Mouse (Mus musculus): ENCODE measurements around the gene Prl3a1. TPM values are rescaled to one million over a fixed set of nuclear protein-coding genes. Genes with fewer than 3 reads are reported as not detected.

Gene Prl3a1
- total RNA-seq (2021): not detected
- long read RNA-seq, experiment 1: 0 reads
- long read RNA-seq, experiment 2: 0 reads

DNA sequence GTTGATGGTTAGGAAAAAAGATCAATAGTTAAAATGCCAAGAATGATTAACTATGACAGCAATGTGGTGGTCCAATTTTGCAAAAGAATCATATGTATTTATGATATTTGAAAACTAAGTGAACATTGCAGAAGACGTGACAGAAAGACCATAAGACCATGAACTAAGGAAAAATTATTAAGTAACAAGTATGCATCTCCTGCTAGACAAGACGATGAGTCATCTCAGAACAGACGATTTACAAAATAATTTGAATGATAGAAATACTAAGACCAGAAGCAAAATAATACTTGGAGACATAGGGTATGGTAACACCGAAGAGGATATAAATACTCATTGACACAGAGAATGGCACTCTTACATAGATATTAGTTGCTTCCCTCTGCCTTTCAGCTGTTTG lies at the start of gene Prl3a1:
Gene Prl3a1, plus strand, starts transcription at position 301 of the 400 bp plus-strand sequence.
- Histone ChIP-seq H3K4me3 (no peak within 1 kb of the TSS), H3K27ac (no peak within 1 kb of the TSS)
- DNase-seq (ENCODE audit: low spot score in 2 of 2): no peak
- TF ChIP-seq CTCF (conservative IDR thresholded peaks at IDR 0.05): no peak

GRCm38 (mm10) chr13:27241547-27241946 lies 17.7 kb upstream of the Prl3a1 start, which contains the start of gene Prl3b1:
TSS of gene Prl3b1 (plus strand) at chr13:27241847.
- H3K27ac ChIP-seq: no peak within 1 kb of the TSS
- no peak within 1 kb of the TSS for H3K4me3 ChIP-seq
- DNase-seq (ENCODE audit: low spot score in 2 of 2): no peak
- TF ChIP-seq CTCF (conservative IDR thresholded peaks at IDR 0.05): no peak

- Histone ChIP-seq H3K4me3 (no peak within 1 kb of the TSS), H3K27ac (no peak within 1 kb of the TSS)
- TF ChIP-seq CTCF (conservative IDR thresholded peaks at IDR 0.05): no peak
- no peak for DNase-seq (ENCODE audit: low spot score in 2 of 2)
These were observed 53.3 kb downstream of the Prl3a1 start, which contains the start of gene Prl6a1 for GRCm38 (mm10) chr13:27312334-27313225. TSS of gene Prl6a1 (plus strand) at chr13:27312627.

Other genes with a start within 250 kb of the Prl3a1 start
- gene Prl, start 201.9 kb upstream of the Prl3a1 start, total RNA-seq (2021): not detected
- not detected for gene Prl3d1, start 165.2 kb upstream of the Prl3a1 start, total RNA-seq (2021)
- gene Prl3d2, start 137.7 kb upstream of the Prl3a1 start, total RNA-seq (2021): not detected
- not detected for gene Prl3d3, start 102.6 kb upstream of the Prl3a1 start, total RNA-seq (2021)
- gene Prl3c1, start 62.8 kb upstream of the Prl3a1 start, total RNA-seq (2021): not detected
- not detected for gene Prl3b1, start 17.6 kb upstream of the Prl3a1 start, total RNA-seq (2021)
- not detected for gene Prl6a1, start 53.2 kb downstream of the Prl3a1 start, total RNA-seq (2021)
- not detected for gene Prl8a2, start 86.2 kb downstream of the Prl3a1 start, total RNA-seq (2021)
- not detected for gene Prl2b1, start 131.4 kb downstream of the Prl3a1 start, total RNA-seq (2021)
- gene Prl8a6, start 179.3 kb downstream of the Prl3a1 start, total RNA-seq (2021): not detected